Mouse (Mus musculus) E14TG2a.4 (cell line): ENCODE data around the gene Ino80.
A peak's percentile ranks its signal among the peaks of the same experiment; 100 is the strongest.

Source experiments
- H3K27me3 ChIP-seq: 2 replicates; pipeline ENCODE4 v1.6.1; 2014; ENCODE audit warnings: low read length, control low read depth; ENCODE audit not compliant: insufficient read depth
- H3K36me3 ChIP-seq: 2 replicates; pipeline ENCODE4 v1.6.1; 2014; ENCODE audit warnings: low read length, control low read depth; ENCODE audit not compliant: insufficient read depth
- H3K4me1 ChIP-seq: replicated peaks from 2 replicates; pipeline ENCODE4 v1.6.1; 2014; ENCODE audit warnings: low read depth, low read length, control low read depth
- H3K4me3 ChIP-seq: replicated peaks from 2 replicates; pipeline ENCODE4 v1.5.1; 2014; ENCODE audit warnings: mild to moderate bottlenecking, low read length
- H3K9me3 ChIP-seq: 2 replicates; pipeline ENCODE4 v1.6.1; 2014; ENCODE audit warnings: low read length, control low read depth
- CTCF ChIP-seq: conservative IDR thresholded peaks from 2 replicates; pipeline ENCODE4 v1.5.1; 2014; ENCODE audit warnings: low read length
- NANOG ChIP-seq: IDR thresholded peaks from 2 replicates; pipeline ENCODE4 v1.6.1; 2014; ENCODE audit warnings: borderline replicate concordance, low read length, mixed read lengths
- POU5F1 ChIP-seq: IDR thresholded peaks from 2 replicates; pipeline ENCODE4 v1.6.1; 2014; ENCODE audit warnings: low read length, borderline replicate concordance

Gene Ino80

GRCm38 (mm10) chr2:119356310-119356709 lies 121.2 kb downstream of the Ino80 start:
- Histone ChIP-seq H3K27me3 (peaks cover 5% of the 10 kb centered on the region), H3K4me3 (no peak overlapping the region), H3K4me1 (peaks cover 38% of the 10 kb centered on the region), H3K9me3 (0 out of 2 replicates have a peak, but pooled peaks cover 4% of the 10 kb centered on the region), H3K36me3 (peaks cover 27% of the 10 kb centered on the region)
- TF ChIP-seq CTCF = no peak
- no peak for TF ChIP-seq NANOG
- no peak for TF ChIP-seq POU5F1

- H3K36me3 ChIP-seq = peaks cover 27% of the 10 kb centered on the region
- no peaks in the 10 kb centered on the region for H3K9me3 ChIP-seq
- H3K4me1 ChIP-seq = peaks cover 40% of the 10 kb centered on the region
- TF ChIP-seq NANOG (no peak), CTCF (no peak), POU5F1 (no peak)
- no peak overlapping the region for H3K4me3 ChIP-seq
- peaks cover 7% of the 10 kb centered on the region for H3K27me3 ChIP-seq
These were observed 121.8 kb downstream of the Ino80 start for GRCm38 (mm10) chr2:119355651-119356050.

GRCm38 (mm10) chr2:119355089-119355488 lies 122.4 kb downstream of the Ino80 start:
- Histone ChIP-seq H3K4me1 (peaks cover 46% of the 10 kb centered on the region), H3K9me3 (no peaks in the 10 kb centered on the region), H3K4me3 (no peak overlapping the region), H3K36me3 (peaks cover 27% of the 10 kb centered on the region), H3K27me3 (peaks cover 13% of the 10 kb centered on the region)
- no peak for TF ChIP-seq CTCF
- no peak for TF ChIP-seq POU5F1
- TF ChIP-seq NANOG = no peak

- no peak for TF ChIP-seq POU5F1
- H3K9me3 ChIP-seq = no peaks in the 10 kb centered on the region
- H3K4me3 ChIP-seq = no peak overlapping the region
- H3K36me3 ChIP-seq = peaks cover 27% of the 10 kb centered on the region
- H3K27me3 ChIP-seq = peaks cover 17% of the 10 kb centered on the region
- H3K4me1 ChIP-seq = peaks cover 46% of the 10 kb centered on the region
These were observed 123.8 kb downstream of the Ino80 start for GRCm38 (mm10) chr2:119353707-119354106.

- TF ChIP-seq POU5F1 (no peak), NANOG (no peak), CTCF (no peak)
- H3K9me3 ChIP-seq = no peaks in the 10 kb centered on the region
- H3K4me3 ChIP-seq = peak within 1 kb of the TSS; percentile 87
- peaks cover 44% of the 10 kb centered on the region for H3K4me1 ChIP-seq
- H3K27me3 ChIP-seq = peaks cover 29% of the 10 kb centered on the region
- H3K36me3 ChIP-seq = peaks cover 27% of the 10 kb centered on the region
These were observed 126.7 kb downstream of the Ino80 start, which contains the start of gene Chac1 for GRCm38 (mm10) chr2:119350555-119351486. TSS of gene Chac1 (plus strand) at chr2:119351229.

- Histone ChIP-seq H3K27me3 (peaks cover 24% of the 10 kb centered on the region), H3K36me3 (no peaks in the 10 kb centered on the region), H3K4me1 (no peaks in the 10 kb centered on the region), H3K4me3 (no peak overlapping the region), H3K9me3 (peaks cover 6% of the 10 kb centered on the region)
- TF ChIP-seq POU5F1 (no peak), CTCF (no peak), NANOG (no peak)
These were observed 132.8 kb downstream of the Ino80 start for GRCm38 (mm10) chr2:119344537-119345138.

- Histone ChIP-seq H3K4me3 (peak overlapping the region; percentile 78), H3K9me3 (peaks cover 5% of the 10 kb centered on the region), H3K36me3 (no peaks in the 10 kb centered on the region), H3K27me3 (peaks cover 47% of the 10 kb centered on the region), H3K4me1 (peaks cover 25% of the 10 kb centered on the region)
- TF ChIP-seq CTCF = peak; percentile 29
- no peak for TF ChIP-seq NANOG
These were observed 139.8 kb downstream of the Ino80 start for GRCm38 (mm10) chr2:119337425-119338265.

GRCm38 (mm10) chr2:119336470-119336869 lies 141.0 kb downstream of the Ino80 start:
- no peaks in the 10 kb centered on the region for H3K36me3 ChIP-seq
- TF ChIP-seq NANOG = no peak
- no peak for TF ChIP-seq CTCF
- no peak for TF ChIP-seq POU5F1
- peaks cover 36% of the 10 kb centered on the region for H3K4me1 ChIP-seq
- H3K4me3 ChIP-seq = no peak overlapping the region
- no peaks in the 10 kb centered on the region for H3K9me3 ChIP-seq
- H3K27me3 ChIP-seq = peaks cover 58% of the 10 kb centered on the region
